Mouse (Mus musculus) heart, embryonic 12.5 days (tissue): ENCODE measurements at regions not wholly inside any gene's neighbourhood (a gene's known extent, or its start where the extent isn't known, plus 50 kb on each side); places are given as distances from the start of the nearest gene placed in this dataset.

ENCODE experiments used
- ATAC-seq: fragments of 200-750 bp; cut with Nextera tagmentation; 2 replicates; pipeline ENCODE4 v1.8.0; 2017; ENCODE audit warnings: moderate TSS enrichment, moderate library complexity; ENCODE audit not compliant: insufficient number of reproducible peaks, low FRiP score
- H3K27ac ChIP-seq: fragments of 300-500 bp; sonication (generic); 2 replicates; pipeline ENCODE4 v1.5.1; 2016; ENCODE audit warnings: mild to moderate bottlenecking, moderate library complexity; ENCODE audit not compliant: poor library complexity, severe bottlenecking
- H3K27me3 ChIP-seq: fragments of 300-500 bp; sonication (generic); replicated peaks from 2 replicates; pipeline ENCODE4 v1.6.1; 2016; ENCODE audit warnings: mild to moderate bottlenecking, moderate library complexity
- H3K36me3 ChIP-seq: fragments of 300-500 bp; sonication (generic); 2 replicates; pipeline ENCODE4 v1.6.1; 2016; ENCODE audit warnings: mild to moderate bottlenecking, moderate library complexity
- H3K4me1 ChIP-seq: fragments of 300-500 bp; sonication (generic); replicated peaks from 2 replicates; pipeline ENCODE4 v1.6.1; 2016; ENCODE audit warnings: mild to moderate bottlenecking
- H3K4me2 ChIP-seq: fragments of 300-500 bp; sonication (generic); 2 replicates; pipeline ENCODE4 v1.6.1; 2016; ENCODE audit warnings: mild to moderate bottlenecking, moderate library complexity
- H3K4me3 ChIP-seq: fragments of 300-500 bp; sonication (generic); 2 replicates; pipeline ENCODE4 v1.5.1; 2016; ENCODE audit warnings: mild to moderate bottlenecking
- H3K9ac ChIP-seq: fragments of 300-500 bp; sonication (generic); 2 replicates; pipeline ENCODE4 v1.6.1; 2016; ENCODE audit warnings: mild to moderate bottlenecking, moderate library complexity
- H3K9me3 ChIP-seq: fragments of 300-500 bp; sonication (generic); replicated peaks from 2 replicates; pipeline ENCODE4 v1.6.1; 2016; ENCODE audit warnings: mild to moderate bottlenecking, moderate library complexity
- WGBS: fragments of 180-500 bp; shearing (Covaris S2); methylation state at CpG from one replicate; pipeline ENCODE4 v1.1.7; 2016; 5-methylcytosine and 5-hydroxymethylcytosine counted together

DNA sequence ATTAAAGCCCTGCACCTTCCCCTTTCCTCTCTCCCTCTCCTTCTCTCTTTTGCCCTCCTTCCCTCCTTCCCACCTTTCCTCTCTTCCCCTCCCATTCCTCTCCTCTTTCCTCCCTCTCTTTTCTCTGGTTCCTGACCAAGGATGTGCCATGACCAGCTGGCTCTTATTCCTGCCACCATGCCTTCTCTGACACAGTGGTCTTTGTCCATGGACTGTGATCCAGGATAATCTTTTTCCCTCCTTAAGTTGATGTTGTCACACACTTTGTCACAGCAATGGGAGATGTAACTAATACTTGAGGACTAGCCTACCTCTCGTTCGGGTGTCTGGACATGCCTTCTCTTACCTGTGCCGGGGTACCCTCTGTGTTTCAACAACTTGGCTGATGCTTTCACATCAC is 86.4 kb downstream of the Anapc4 start:
- H3K9me3 ChIP-seq = no peaks in the 10 kb centered on the region
- H3K4me1 ChIP-seq = no peaks in the 10 kb centered on the region
- H3K4me2 ChIP-seq = no peak overlapping the region
- no peak for ATAC-seq
- H3K27ac ChIP-seq = no peak overlapping the region
- H3K4me3 ChIP-seq = no peak overlapping the region
- H3K36me3 ChIP-seq = no peaks in the 10 kb centered on the region
- H3K27me3 ChIP-seq = no peaks in the 10 kb centered on the region
- 78% methylated on average over 3 of the region's 3 CpGs for WGBS
- H3K9ac ChIP-seq = no peak overlapping the region

DNA sequence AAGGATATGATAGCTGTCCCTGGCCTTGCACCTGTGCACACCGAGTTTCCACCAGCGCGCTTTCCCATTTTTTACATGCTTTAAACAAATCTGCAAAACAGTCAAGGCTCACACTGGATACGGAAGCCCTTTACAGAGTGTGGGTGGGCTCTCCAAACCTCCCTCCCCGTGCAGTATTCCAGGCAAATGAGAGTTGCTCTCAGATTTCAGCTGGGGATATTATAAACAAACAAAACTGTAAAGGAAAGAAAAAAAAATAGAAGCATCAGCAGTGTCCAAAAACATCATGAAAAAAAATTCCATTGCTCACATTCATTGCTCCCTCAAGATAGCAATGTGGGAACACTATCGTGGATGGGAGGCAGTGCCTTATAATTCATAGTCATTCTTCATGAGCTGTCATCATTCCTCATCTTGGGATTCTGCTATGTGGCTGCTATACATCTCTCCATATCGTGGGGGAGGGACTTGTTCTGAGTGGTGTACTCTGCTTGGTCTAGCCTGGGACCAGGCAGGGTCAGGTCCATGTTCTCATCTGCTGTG is 87.0 kb downstream of the Anapc4 start:
- Histone ChIP-seq H3K27ac (no peak overlapping the region), H3K4me3 (no peak overlapping the region), H3K9ac (no peak overlapping the region), H3K27me3 (no peaks in the 10 kb centered on the region), H3K36me3 (no peaks in the 10 kb centered on the region), H3K9me3 (no peaks in the 10 kb centered on the region), H3K4me1 (no peaks in the 10 kb centered on the region), H3K4me2 (no peak overlapping the region)
- no peak for ATAC-seq
- WGBS = 74% methylated on average over 7 of the region's 7 CpGs

DNA sequence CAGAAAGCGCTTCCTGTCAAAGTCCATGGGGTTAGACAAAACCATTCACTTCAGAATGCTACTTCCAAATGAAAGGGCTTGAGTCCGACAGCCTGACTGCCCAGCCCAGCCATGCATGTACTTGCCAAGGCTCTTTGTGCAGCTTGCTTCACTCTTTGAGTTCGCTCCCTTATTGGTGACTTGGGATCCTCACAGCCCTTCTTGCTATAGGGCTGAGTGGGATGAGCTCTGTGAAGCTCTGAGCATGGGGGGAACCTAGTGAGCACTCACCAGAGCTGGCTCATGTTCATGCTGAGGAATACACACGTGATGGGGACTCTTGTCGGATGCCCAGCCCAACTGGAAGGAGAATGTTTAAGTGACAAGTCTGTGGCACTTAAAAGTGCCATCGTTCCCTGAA is 91.2 kb downstream of the Anapc4 start:
- no peak overlapping the region for H3K27ac ChIP-seq
- no peaks in the 10 kb centered on the region for H3K4me1 ChIP-seq
- no peak overlapping the region for H3K4me3 ChIP-seq
- no peaks in the 10 kb centered on the region for H3K36me3 ChIP-seq
- H3K4me2 ChIP-seq = no peak overlapping the region
- no peaks in the 10 kb centered on the region for H3K27me3 ChIP-seq
- no peak for ATAC-seq
- 77% methylated on average over 6 of the region's 6 CpGs for WGBS
- no peak overlapping the region for H3K9ac ChIP-seq
- no peaks in the 10 kb centered on the region for H3K9me3 ChIP-seq

DNA sequence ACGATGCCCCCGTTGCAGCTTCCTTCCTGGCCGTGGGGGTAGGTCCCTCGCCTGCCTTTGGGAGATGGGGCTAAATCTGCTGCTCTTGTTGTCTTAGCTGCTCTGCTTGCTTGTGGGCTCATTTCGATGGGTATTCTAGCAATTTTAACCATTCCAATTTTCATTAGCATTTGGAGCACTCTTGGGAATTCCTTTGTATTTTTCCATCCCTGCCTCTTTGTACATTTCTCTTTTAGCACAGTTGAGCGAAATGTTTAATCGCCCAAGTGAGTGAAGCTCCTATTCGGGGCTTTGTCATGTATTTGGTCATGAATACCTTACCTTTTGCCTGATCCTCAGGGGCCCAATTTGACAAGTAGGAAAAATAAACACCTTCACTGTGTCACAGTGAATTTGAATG is 95.9 kb downstream of the Anapc4 start:
- H3K36me3 ChIP-seq = no peaks in the 10 kb centered on the region
- no peaks in the 10 kb centered on the region for H3K9me3 ChIP-seq
- H3K9ac ChIP-seq = no peak overlapping the region
- H3K27me3 ChIP-seq = no peaks in the 10 kb centered on the region
- no peak for ATAC-seq
- H3K27ac ChIP-seq = no peak overlapping the region
- no peaks in the 10 kb centered on the region for H3K4me1 ChIP-seq
- WGBS = 78% methylated on average over 8 of the region's 8 CpGs
- no peak overlapping the region for H3K4me3 ChIP-seq
- no peak overlapping the region for H3K4me2 ChIP-seq

DNA sequence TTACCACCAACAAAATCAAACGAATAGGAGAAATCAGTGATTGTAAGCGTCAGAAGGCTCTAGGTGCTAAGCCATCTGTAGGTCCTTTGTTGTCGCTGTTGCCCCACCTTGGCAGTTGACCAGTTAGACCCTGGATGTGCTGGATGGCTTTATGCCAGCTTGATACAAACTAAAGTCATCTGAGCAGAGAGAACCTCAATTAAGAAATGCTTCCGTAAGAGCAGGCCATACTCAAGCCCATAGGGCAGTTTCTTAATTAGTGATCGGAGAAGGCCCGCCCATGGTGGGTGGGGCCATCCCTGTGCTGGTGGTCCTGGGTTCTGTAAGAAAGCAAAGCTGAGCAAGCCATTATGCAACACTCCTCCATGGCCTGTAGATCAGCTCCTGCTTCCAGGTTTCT is 99.5 kb downstream of the Anapc4 start:
- 77% methylated on average over 6 of the region's 6 CpGs for WGBS
- Histone ChIP-seq H3K4me2 (no peak overlapping the region), H3K9ac (no peak overlapping the region), H3K27me3 (no peaks in the 10 kb centered on the region), H3K4me1 (no peaks in the 10 kb centered on the region), H3K27ac (no peak overlapping the region), H3K36me3 (no peaks in the 10 kb centered on the region), H3K4me3 (no peak overlapping the region), H3K9me3 (no peaks in the 10 kb centered on the region)
- no peak for ATAC-seq

DNA sequence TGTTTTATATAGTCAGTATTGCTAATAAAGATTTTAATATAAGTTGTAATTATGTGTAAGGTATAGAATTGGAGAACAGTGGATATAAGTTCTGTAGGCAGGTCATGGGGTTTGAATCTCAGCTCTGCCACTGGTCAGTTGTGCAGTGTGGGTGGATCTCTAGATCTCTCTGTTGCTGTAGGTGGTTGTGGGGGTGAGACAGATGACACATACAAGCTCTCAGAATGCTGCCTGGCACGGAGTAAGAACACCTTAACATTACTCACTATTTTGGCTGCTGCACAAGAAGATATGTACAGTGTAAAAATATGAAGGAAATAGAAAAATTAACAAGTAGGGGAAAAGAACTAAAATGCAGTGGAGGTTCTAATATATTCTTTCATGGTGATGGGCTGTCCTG is 100.3 kb upstream of the Slc34a2 start:
- Histone ChIP-seq H3K4me3 (no peak overlapping the region), H3K9ac (no peak overlapping the region), H3K36me3 (no peaks in the 10 kb centered on the region), H3K4me2 (no peak overlapping the region), H3K9me3 (no peaks in the 10 kb centered on the region), H3K4me1 (no peaks in the 10 kb centered on the region), H3K27me3 (no peaks in the 10 kb centered on the region), H3K27ac (no peak overlapping the region)
- 70% methylated on average over 1 of the region's 1 CpGs for WGBS
- ATAC-seq = no peak

DNA sequence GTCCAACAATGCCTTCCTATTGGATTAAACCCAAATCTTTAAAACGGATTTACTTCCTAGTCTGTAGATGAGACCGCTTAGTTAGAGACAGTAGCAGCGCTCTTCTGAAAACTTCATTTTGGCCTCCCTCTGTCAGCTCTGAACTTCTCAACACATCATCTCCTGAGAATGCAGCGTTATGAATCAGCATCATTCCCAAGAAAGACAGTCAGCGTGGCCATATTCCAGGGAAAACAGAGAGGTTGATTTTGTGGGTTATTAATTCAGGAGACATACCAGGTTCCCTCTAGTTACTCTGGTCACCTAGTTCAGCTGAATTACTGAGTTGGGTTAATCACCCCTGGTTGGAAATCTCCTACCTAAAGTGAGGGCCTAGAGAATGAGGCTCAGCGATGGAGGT is 97.9 kb upstream of the Slc34a2 start:
- no peaks in the 10 kb centered on the region for H3K4me1 ChIP-seq
- H3K4me2 ChIP-seq = no peak overlapping the region
- no peak overlapping the region for H3K4me3 ChIP-seq
- no peak for ATAC-seq
- no peak overlapping the region for H3K27ac ChIP-seq
- H3K9me3 ChIP-seq = no peaks in the 10 kb centered on the region
- WGBS = 82% methylated on average over 6 of the region's 6 CpGs
- no peaks in the 10 kb centered on the region for H3K27me3 ChIP-seq
- H3K9ac ChIP-seq = no peak overlapping the region
- H3K36me3 ChIP-seq = no peaks in the 10 kb centered on the region

DNA sequence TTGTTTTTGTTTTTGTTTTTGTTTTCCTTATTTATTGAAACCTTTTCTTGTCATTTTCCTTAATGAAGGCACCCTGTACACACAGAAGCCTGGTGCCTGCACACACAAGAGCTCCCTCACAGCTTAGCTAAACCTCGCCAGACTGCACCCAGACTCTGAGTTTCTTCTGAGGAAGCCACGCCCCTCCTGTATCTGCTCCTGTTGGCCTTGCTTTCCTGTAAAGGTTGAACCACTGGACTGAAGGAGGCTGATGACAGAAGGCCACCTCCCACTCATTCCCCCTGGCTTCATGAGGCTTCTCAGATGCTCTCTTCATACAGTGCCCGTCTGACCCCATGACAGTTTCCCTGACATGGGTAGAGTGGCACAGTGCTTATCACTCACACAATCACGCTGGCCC is 97.2 kb upstream of the Slc34a2 start:
- 51% methylated on average over 4 of the region's 4 CpGs for WGBS
- Histone ChIP-seq H3K4me3 (no peak overlapping the region), H3K9me3 (no peaks in the 10 kb centered on the region), H3K9ac (no peak overlapping the region), H3K27me3 (no peaks in the 10 kb centered on the region), H3K4me1 (no peaks in the 10 kb centered on the region), H3K4me2 (no peak overlapping the region), H3K27ac (no peak overlapping the region), H3K36me3 (no peaks in the 10 kb centered on the region)
- ATAC-seq = peak; percentile 42; the same call in 1 of the 2 replicates

DNA sequence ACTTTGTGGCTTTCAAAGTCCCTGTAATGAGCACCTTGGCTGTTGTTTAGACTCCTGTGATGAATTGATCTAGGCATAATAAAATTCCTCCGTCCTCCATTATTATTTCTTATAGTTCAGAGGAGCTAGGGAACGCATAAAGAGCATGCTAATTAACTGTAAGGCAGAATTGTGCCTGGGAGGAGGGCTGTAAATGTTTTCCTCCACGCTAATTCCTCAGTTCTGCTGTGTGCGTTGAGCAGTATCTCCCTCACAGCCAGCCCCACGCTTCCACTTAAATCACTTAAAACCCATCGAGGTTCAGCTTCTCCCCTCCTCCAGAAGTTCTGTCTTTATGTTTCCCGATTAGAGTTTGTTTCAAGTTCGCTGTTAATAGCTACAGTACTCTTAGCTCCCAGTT is 84.0 kb upstream of the Slc34a2 start:
- H3K4me2 ChIP-seq = no peak overlapping the region

DNA sequence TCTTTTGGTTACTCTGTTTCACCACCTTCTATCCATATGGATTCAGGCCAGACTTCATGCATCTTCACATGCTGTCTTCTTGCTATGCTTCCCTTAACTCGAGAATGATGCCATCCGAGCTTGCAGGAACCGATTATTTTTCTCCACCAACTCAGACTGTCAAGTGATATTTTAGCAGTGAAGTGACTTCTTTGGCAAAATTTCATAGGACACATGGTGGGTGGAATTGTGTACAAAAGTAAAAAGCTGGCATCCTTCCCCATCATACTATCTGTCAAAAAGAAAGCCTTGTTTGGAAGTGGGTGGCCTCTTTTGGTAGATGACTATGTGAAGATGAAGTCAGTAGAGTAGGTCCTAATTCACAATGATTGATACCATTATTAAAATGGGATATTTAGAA is 83.2 kb upstream of the Slc34a2 start:
- H3K4me2 ChIP-seq = no peak overlapping the region
- H3K36me3 ChIP-seq = no peaks in the 10 kb centered on the region
- 78% methylated on average over 3 of the region's 3 CpGs for WGBS
- no peak overlapping the region for H3K4me3 ChIP-seq
- H3K27ac ChIP-seq = no peak overlapping the region
- H3K9ac ChIP-seq = no peak overlapping the region
- peaks cover 10% of the 10 kb centered on the region; the same call in 1 of the 2 replicates for H3K4me1 ChIP-seq
- no peaks in the 10 kb centered on the region for H3K27me3 ChIP-seq
- ATAC-seq = no peak
- H3K9me3 ChIP-seq = no peaks in the 10 kb centered on the region

More for the DNA sequence above, 84.0 kb upstream of the Slc34a2 start:
- Histone ChIP-seq H3K9me3 (no peaks in the 10 kb centered on the region), H3K27me3 (no peaks in the 10 kb centered on the region), H3K4me1 (peaks cover 10% of the 10 kb centered on the region; the same call in 1 of the 2 replicates), H3K36me3 (no peaks in the 10 kb centered on the region), H3K9ac (no peak overlapping the region), H3K4me3 (no peak overlapping the region), H3K27ac (no peak overlapping the region)
- ATAC-seq = no peak
- WGBS = 60% methylated on average over 8 of the region's 8 CpGs

DNA sequence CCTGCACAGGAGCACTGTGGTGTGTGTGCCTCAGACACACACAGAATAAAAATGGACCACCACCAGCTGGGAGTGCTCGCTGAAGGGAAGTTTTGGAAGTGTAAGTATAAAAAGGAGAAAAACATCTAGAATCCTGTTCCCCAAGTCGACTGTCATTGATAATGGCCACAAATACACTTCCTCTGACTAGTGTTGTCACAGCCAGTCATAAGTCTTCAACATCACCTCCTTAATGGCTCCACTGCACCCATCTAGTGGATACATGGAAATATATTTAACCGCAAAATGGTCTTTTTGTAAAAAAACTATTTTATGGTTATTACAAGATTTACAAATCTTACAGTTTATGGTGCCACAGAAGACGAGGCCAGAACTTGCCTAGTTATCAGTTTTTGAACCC is 73.7 kb upstream of the Slc34a2 start:
- H3K9ac ChIP-seq = no peak overlapping the region

DNA sequence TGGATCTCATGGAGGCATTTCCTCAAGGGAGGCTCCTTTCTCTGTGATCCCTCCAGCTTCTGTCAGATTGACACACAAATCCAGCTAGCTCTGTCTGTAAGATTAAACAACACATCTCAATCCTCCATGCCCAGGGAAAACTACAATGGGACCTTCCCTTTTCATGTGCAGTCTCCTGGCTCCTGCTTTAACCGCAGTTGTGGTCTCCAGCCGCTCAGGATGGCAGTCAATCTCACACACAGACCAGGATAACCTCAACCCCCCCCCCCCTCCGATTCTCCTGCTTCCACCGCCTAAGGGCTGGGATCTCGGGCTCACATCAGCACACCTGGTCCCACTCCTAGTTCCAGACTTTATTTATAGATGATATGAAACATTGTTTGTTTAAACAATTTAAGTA is 66.1 kb upstream of the Slc34a2 start:
- Histone ChIP-seq H3K27me3 (no peaks in the 10 kb centered on the region), H3K4me3 (no peak overlapping the region), H3K9me3 (no peaks in the 10 kb centered on the region), H3K9ac (no peak overlapping the region), H3K4me2 (no peak overlapping the region), H3K36me3 (no peaks in the 10 kb centered on the region), H3K27ac (no peak overlapping the region), H3K4me1 (peaks cover 8% of the 10 kb centered on the region; the same call in 1 of the 2 replicates)
- ATAC-seq = no peak
- WGBS = 63% methylated on average over 5 of the region's 5 CpGs

More for the DNA sequence above, 73.7 kb upstream of the Slc34a2 start:
- H3K27ac ChIP-seq = no peak overlapping the region
- no peak overlapping the region for H3K4me2 ChIP-seq
- no peaks in the 10 kb centered on the region for H3K27me3 ChIP-seq
- no peaks in the 10 kb centered on the region for H3K36me3 ChIP-seq
- WGBS = 73% methylated on average over 4 of the region's 4 CpGs
- no peak overlapping the region for H3K4me3 ChIP-seq
- no peaks in the 10 kb centered on the region for H3K9me3 ChIP-seq
- no peaks in the 10 kb centered on the region for H3K4me1 ChIP-seq
- ATAC-seq = no peak
